ENCODE assay signal across 8 mouse cellular contexts in the genomic region with DNA sequence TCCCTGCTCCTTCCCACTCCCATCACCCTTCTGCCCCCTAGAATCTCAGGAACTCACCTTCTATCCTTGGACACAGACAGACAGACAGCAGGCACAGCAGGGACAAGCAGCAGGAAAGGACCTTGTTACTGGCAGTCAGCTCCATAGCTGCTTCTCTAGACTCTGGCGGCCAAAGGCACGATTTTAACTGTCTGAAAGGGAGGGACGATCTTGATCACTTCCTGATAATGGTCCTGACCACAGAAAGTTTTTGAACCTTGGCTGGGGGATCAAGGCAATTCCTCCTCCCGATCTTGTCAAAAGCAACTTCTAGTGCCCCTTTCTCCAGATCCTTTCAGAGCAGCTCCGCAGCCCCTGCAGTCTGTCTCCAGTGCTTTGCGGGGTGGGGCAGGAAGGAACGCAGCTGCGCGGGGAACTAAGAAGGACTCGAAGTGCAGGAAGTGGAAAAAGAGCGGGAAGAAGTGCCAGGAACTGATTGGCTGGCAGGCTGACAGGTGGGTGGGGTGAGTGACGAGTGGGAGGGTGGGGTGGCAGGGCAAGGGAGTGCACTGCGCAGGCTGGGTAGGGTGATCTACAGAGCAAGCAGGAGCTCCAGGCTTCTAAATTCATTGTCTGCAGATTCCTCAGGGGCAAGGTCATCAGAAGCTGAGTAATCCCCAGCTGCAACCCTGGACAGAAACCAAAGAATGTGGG. TPM values are rescaled to one million over a fixed set of nuclear protein-coding genes. Genes with fewer than 3 reads are reported as not detected.
DNase-seq lines count a peak whose midpoint lies in the region; ATAC-seq lines count a peak whose summit lies in the region.

A gene (minus strand): TSS at position 442 of the 693 bp plus-strand sequence.

- H3K9me3 ChIP-seq in heart, embryonic 10.5 days, result no peaks in the 10 kb centered on the region
- H3K9me3 ChIP-seq in midbrain, embryonic 11.5 days (ENCODE audit: control insufficient read depth, low read length), result no peaks in the 10 kb centered on the region

- H3K27ac ChIP-seq in heart, embryonic 10.5 days, result no peak within 1 kb of the TSS
- no peak within 1 kb of the TSS for H3K27ac ChIP-seq in midbrain, embryonic 11.5 days (ENCODE audit: low read depth, low read length)

- H3K27me3 ChIP-seq in heart, embryonic 10.5 days (ENCODE audit: insufficient read depth, poor library complexity, severe bottlenecking), result no peaks in the 10 kb centered on the region
- no peaks in the 10 kb centered on the region for H3K27me3 ChIP-seq in midbrain, embryonic 11.5 days (ENCODE audit: control insufficient read depth, insufficient read depth, low read length)

- H3K4me2 ChIP-seq in midbrain, embryonic 11.5 days, result no peak within 1 kb of the TSS

- 0 out of 2 replicates have a peak, but pooled peaks cover 7% of the 10 kb centered on the region for H3K4me1 ChIP-seq in heart, embryonic 10.5 days
- peaks cover 3% of the 10 kb centered on the region; the same call in 1 of the 2 replicates for H3K4me1 ChIP-seq in midbrain, embryonic 11.5 days (ENCODE audit: control insufficient read depth, insufficient read depth, low read length)

- DNase-seq in right cerebral cortex, postnatal 14 days, result peak; percentile 14
- no peak for DNase-seq in right cerebral cortex, postnatal 36 days (ENCODE audit: low spot score in 2 of 2)
- peak; percentile 53 for DNase-seq in c-Kit-positive CD71-negative TER-119-negative erythroid progenitor cells, embryonic 14.5 days (ENCODE audit: low read depth)
- peak; percentile 84 for DNase-seq in heart, embryonic 10.5 days (ENCODE audit: low spot score)
- peak; percentile 70 to 81 for DNase-seq in kidney, postnatal 25 days
- peak; percentile 78 for DNase-seq in thymus, postnatal 0 days (ENCODE audit: low spot score)
- no peak for DNase-seq in midbrain, embryonic 11.5 days (ENCODE audit: low spot score, missing footprints)

- H3K9ac ChIP-seq in midbrain, embryonic 11.5 days (ENCODE audit: low read length), result no peak within 1 kb of the TSS

- WGBS in heart, embryonic 10.5 days, result 56% methylated on average over 13 of the region's 13 CpGs
- 74% methylated on average over 13 of the region's 13 CpGs for WGBS in midbrain, embryonic 11.5 days

- peak within 1 kb of the TSS; percentile 45 for H3K4me3 ChIP-seq in heart, embryonic 10.5 days
- H3K4me3 ChIP-seq in midbrain, embryonic 11.5 days (ENCODE audit: low read depth, low read length), result no peak within 1 kb of the TSS

- H3K36me3 ChIP-seq in heart, embryonic 10.5 days, result no peaks in the 10 kb centered on the region
- H3K36me3 ChIP-seq in midbrain, embryonic 11.5 days (ENCODE audit: control insufficient read depth, insufficient read depth, low read length), result no peaks in the 10 kb centered on the region

- peak; percentile 90 for ATAC-seq in monocyte, adult 5-6 weeks (replicated peaks; ENCODE audit: insufficient number of reproducible peaks, low FRiP score, low TSS enrichment, poor library complexity, severe bottlenecking)
- ATAC-seq in midbrain, embryonic 11.5 days (ENCODE audit: low FRiP score), result no peak

RNA-seq across cellular contexts. Expression of the gene that starts here (rescaled TPM):
- polyA plus RNA-seq in heart, embryonic 10.5 days (2016; fragmentation: Nextera tagmentation; extraction: Ambion mirVana), result 5.6 and 6.3 TPM in 2 replicates
- 5.7 to 22.8 TPM (median 9.4 TPM) in 3 replicates for total RNA-seq in monocyte, adult 5-6 weeks (2017)
- polyA plus RNA-seq in thymus, postnatal 0 days (2015; fragmentation: Nextera tagmentation; extraction: Ambion mirVana), result 6.7 TPM in 2 replicates
- 0.79 and 1.5 TPM in 2 replicates for polyA plus RNA-seq in midbrain, embryonic 11.5 days (2014; fragmentation: Nextera tagmentation; extraction: Ambion mirVana)

Comparison
In these comparisons a context has a peak if more than half of its experiments do, and no peak if none do; other contexts are left out.
1. DNase-seq: peak in right cerebral cortex, postnatal 14 days (single experiment), c-Kit-positive CD71-negative TER-119-negative erythroid progenitor cells, embryonic 14.5 days (single experiment), heart, embryonic 10.5 days (single experiment), kidney, postnatal 25 days (2 of 2) and thymus, postnatal 0 days (single experiment); none in right cerebral cortex, postnatal 36 days (0 of 2) and midbrain, embryonic 11.5 days (single experiment).